Comparison of ENCODE assay signal across 46 mouse cellular contexts in the genomic region with DNA sequence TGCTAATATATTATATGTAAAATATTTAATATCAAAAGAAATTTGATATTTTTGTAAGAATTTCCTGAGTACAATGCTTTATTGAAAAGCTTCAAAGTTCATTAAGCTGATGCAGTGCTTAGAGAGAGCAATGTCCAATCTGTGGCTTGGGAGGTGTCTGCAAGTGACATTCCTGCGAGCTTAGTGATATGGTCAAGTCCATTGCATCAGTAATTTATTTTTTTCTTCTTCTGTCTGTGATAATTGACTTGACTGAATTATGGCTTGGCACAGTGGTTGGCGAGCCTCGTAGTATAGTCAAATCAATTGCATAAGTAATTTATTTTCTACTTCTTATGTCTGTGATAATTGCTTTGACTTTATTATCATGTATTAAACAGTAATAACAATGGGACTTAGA. TPM values are rescaled to one million over a fixed set of nuclear protein-coding genes. Genes with fewer than 3 reads are reported as not detected.
"Had no signal": no experiment of that assay in that cellular context is flagged by ENCODE, and none has a peak within 500 bp of the region (broad histone marks: within the 10 kb centered on the region; RNA-seq: fewer than 3 reads in every experiment).

No protein-coding gene starts in this region.

- H3K9ac ChIP-seq: heart, embryonic 12.5 days; heart, embryonic 13.5 days; heart, embryonic 15.5 days; hindbrain, embryonic 12.5 days; hindbrain, embryonic 13.5 days; hindbrain, embryonic 14.5 days; hindbrain, embryonic 15.5 days; kidney, embryonic 15.5 days had no signal

- H3K4me2 ChIP-seq: heart, embryonic 11.5 days; heart, embryonic 12.5 days; heart, embryonic 13.5 days; heart, embryonic 15.5 days; hindbrain, embryonic 12.5 days; hindbrain, embryonic 13.5 days; hindbrain, embryonic 14.5 days; hindbrain, embryonic 15.5 days; kidney, embryonic 15.5 days had no signal

- H3K27ac ChIP-seq: heart, adult 2 months; heart, embryonic 10.5 days; heart, embryonic 13.5 days; heart, embryonic 15.5 days; hindbrain, embryonic 10.5 days; hindbrain, embryonic 12.5 days; hindbrain, embryonic 13.5 days; hindbrain, embryonic 14.5 days; hindbrain, embryonic 15.5 days; hindbrain, postnatal 0 days; kidney, embryonic 15.5 days; kidney, postnatal 0 days; layer of hippocampus, adult 2 months; left cerebral cortex, adult 2 months had no signal

- H3K36me3 ChIP-seq: heart, embryonic 10.5 days; heart, embryonic 12.5 days; heart, embryonic 13.5 days; heart, embryonic 15.5 days; hindbrain, embryonic 10.5 days; hindbrain, embryonic 12.5 days; hindbrain, embryonic 13.5 days; hindbrain, embryonic 15.5 days; kidney, embryonic 15.5 days had no signal

- DNase-seq: heart, adult 2 months; heart, postnatal 10 days; heart, postnatal 14 days; heart, postnatal 36 days; heart, postnatal 4 days; kidney, adult 11 months; kidney, adult 2 months; kidney, adult 8-10 months; kidney, adult 9 months; kidney, postnatal 10 days; kidney, postnatal 14 days; kidney, postnatal 25 days; kidney, postnatal 36 days; kidney, postnatal 4 days; layer of hippocampus, adult 9-11 months; layer of hippocampus, postnatal 36 days had no signal

- H3K27me3 ChIP-seq: heart, embryonic 12.5 days; heart, embryonic 13.5 days; heart, embryonic 15.5 days; hindbrain, embryonic 12.5 days; hindbrain, embryonic 13.5 days; hindbrain, embryonic 15.5 days; kidney, embryonic 15.5 days had no signal

- H3K4me3 ChIP-seq: heart, adult 2 months; heart, embryonic 10.5 days; heart, embryonic 12.5 days; heart, embryonic 13.5 days; heart, embryonic 15.5 days; hindbrain, embryonic 10.5 days; hindbrain, embryonic 12.5 days; hindbrain, embryonic 13.5 days; hindbrain, embryonic 15.5 days; kidney, embryonic 15.5 days; layer of hippocampus, adult 2 months; left cerebral cortex, adult 2 months had no signal

- H3K4me1 ChIP-seq: heart, embryonic 10.5 days; heart, embryonic 12.5 days; heart, embryonic 13.5 days; heart, embryonic 15.5 days; hindbrain, embryonic 10.5 days; hindbrain, embryonic 12.5 days; hindbrain, embryonic 13.5 days; hindbrain, embryonic 15.5 days; kidney, embryonic 15.5 days had no signal

- H3K9me3 ChIP-seq: heart, embryonic 10.5 days; heart, embryonic 12.5 days; heart, embryonic 13.5 days; heart, embryonic 15.5 days; hindbrain, embryonic 10.5 days; hindbrain, embryonic 12.5 days; hindbrain, embryonic 13.5 days; hindbrain, embryonic 15.5 days; kidney, embryonic 15.5 days had no signal

- ATAC-seq: hindbrain, embryonic 16.5 days; hindbrain, postnatal 0 days; inflammation-experienced regulatory T-cells, adult 6 months had no signal

RNA-seq across cellular contexts. Expression of a gene that starts 15.9 kb away (rescaled TPM):
- total RNA-seq: hematopoietic stem cell, adult 5-6 weeks; hindbrain, postnatal 0 days; layer of hippocampus, adult 18-20 months; layer of hippocampus, adult 2 months; layer of hippocampus, adult 8-10 months; layer of hippocampus, postnatal 10 days; layer of hippocampus, postnatal 14 days; layer of hippocampus, postnatal 25 days; layer of hippocampus, postnatal 36 days; left cerebral cortex, adult 18-20 months; left cerebral cortex, adult 2 months; left cerebral cortex, adult 8-10 months had no signal
- polyA plus RNA-seq: heart, embryonic 11.5 days; heart, embryonic 14.5 days; hindbrain, embryonic 10.5 days; hindbrain, embryonic 11.5 days; hindbrain, embryonic 12.5 days; hindbrain, embryonic 13.5 days; hindbrain, embryonic 14.5 days; hindbrain, embryonic 16.5 days; hindbrain, postnatal 0 days; inflammation-experienced regulatory T-cells, adult 6 months; kidney, embryonic 14.5 days; kidney, embryonic 15.5 days; kidney, embryonic 16.5 days; kidney, postnatal 0 days had no signal

RNA-seq across cellular contexts. Expression of a gene that starts 49.1 kb away (rescaled TPM):
- total RNA-seq: heart, adult 2 months; heart, postnatal 10 days; heart, postnatal 14 days; heart, postnatal 25 days; heart, postnatal 36 days; hematopoietic stem cell, adult 5-6 weeks; hindbrain, postnatal 0 days; layer of hippocampus, postnatal 36 days; left cerebral cortex, adult 8-10 months had no signal
- polyA plus RNA-seq: heart, adult 2 months; heart, embryonic 10.5 days; heart, embryonic 11.5 days; hindbrain, embryonic 11.5 days; hindbrain, embryonic 12.5 days; kidney, adult 2 months; kidney, embryonic 15.5 days had no signal
